Mouse (Mus musculus) lung, adult 2 months (tissue): ENCODE results near the gene Med18.

ENCODE experiments used
- CTCF ChIP-seq: fragments of 200-500 bp; IDR thresholded peaks from 2 replicates; pipeline ENCODE4 v1.5.1; 2011; ENCODE audit warnings: mild to moderate bottlenecking, low read length, control low read depth; ENCODE audit not compliant: insufficient read depth
- POLR2A ChIP-seq: fragments of 200-500 bp; IDR thresholded peaks from 2 replicates; pipeline ENCODE4 v1.6.1; 2011; ENCODE audit warnings: low read depth, mild to moderate bottlenecking, control low read depth, low read length, borderline replicate concordance; ENCODE audit errors: extremely low read depth

DNA sequence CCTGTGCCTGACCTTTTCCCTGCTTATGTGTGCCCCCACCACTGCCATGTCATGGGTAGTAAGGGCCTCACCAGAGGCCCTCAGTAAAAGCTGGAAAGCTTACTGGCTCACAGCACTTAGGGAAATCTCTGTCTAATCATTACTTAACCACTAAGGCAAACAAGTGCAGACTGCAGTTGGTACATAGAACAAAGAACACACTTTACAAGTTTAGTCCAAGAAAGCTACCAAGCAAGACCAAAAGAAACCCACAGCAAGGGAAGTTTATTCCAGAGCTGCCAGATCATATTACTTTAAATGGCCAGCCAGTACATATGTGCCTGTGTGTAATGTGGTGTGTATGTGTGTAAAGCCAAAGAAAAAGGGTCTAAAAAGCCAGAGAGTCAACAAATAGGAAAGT lies 47.8 kb downstream of the Med18 start:
- TF ChIP-seq CTCF (no peak), POLR2A (no peak)
